Mouse (Mus musculus) limb, embryonic 15.5 days (tissue): ENCODE measurements around the gene 1810010D01Rik. TPM values are rescaled to one million over a fixed set of nuclear protein-coding genes. Genes with fewer than 3 reads are reported as not detected.
A peak's percentile ranks its signal among the peaks of the same experiment; 100 is the strongest.

Experiments used
- ATAC-seq: fragments of 200-750 bp; cut with Nextera tagmentation; 2 replicates; pipeline ENCODE4 v1.8.0; 2017; ENCODE audit warnings: low read depth, moderate TSS enrichment; ENCODE audit not compliant: insufficient number of reproducible peaks, low FRiP score, low TSS enrichment
- H3K27ac ChIP-seq: fragments of 300-500 bp; sonication (generic); 2 replicates; pipeline ENCODE4 v1.5.1; 2015; ENCODE audit warnings: moderate library complexity, mild to moderate bottlenecking, inconsistent platforms
- H3K27me3 ChIP-seq: fragments of 300-500 bp; sonication (generic); 2 replicates; pipeline ENCODE4 v1.6.1; 2015; ENCODE audit warnings: inconsistent platforms
- H3K36me3 ChIP-seq: fragments of 300-500 bp; sonication (generic); 2 replicates; pipeline ENCODE4 v1.6.1; 2015; ENCODE audit warnings: inconsistent platforms
- H3K4me1 ChIP-seq: fragments of 300-500 bp; sonication (generic); 2 replicates; pipeline ENCODE4 v1.6.1; 2015; ENCODE audit warnings: inconsistent platforms
- H3K4me2 ChIP-seq: fragments of 300-500 bp; sonication (generic); 2 replicates; pipeline ENCODE4 v1.6.1; 2015; ENCODE audit warnings: mild to moderate bottlenecking, inconsistent platforms
- H3K4me3 ChIP-seq: fragments of 300-500 bp; sonication (generic); 2 replicates; pipeline ENCODE4 v1.5.1; 2015; ENCODE audit warnings: mild to moderate bottlenecking, inconsistent platforms
- H3K9ac ChIP-seq: fragments of 300-500 bp; sonication (generic); 2 replicates; pipeline ENCODE4 v1.6.1; 2015; ENCODE audit warnings: inconsistent platforms
- H3K9me3 ChIP-seq: fragments of 300-500 bp; sonication (generic); 2 replicates; pipeline ENCODE4 v1.6.1; 2016; ENCODE audit warnings: inconsistent platforms
- WGBS: fragments of 180-500 bp; shearing (Covaris S2); methylation state at CpG from one replicate; pipeline ENCODE4 v1.1.7; 2015; 5-methylcytosine and 5-hydroxymethylcytosine counted together
- polyA plus RNA-seq: library from polyadenylated mRNA; unstranded; fragments of >200 nt; fragmentation: Nextera tagmentation; extraction: Ambion mirVana; gene quantifications from 2 replicates; pipeline ENCODE4 v1.2.1, GENCODE M21; 2015

1810010D01Rik gene
- 0.48 and 0.82 TPM in 2 replicates for polyA plus RNA-seq

- ATAC-seq: no peak
- no peaks in the 10 kb centered on the region for H3K27me3 ChIP-seq
- H3K27ac ChIP-seq: peak within 1 kb of the TSS; percentile 93
- H3K4me1 ChIP-seq: peaks cover 47% of the 10 kb centered on the region
- no peak within 1 kb of the TSS for H3K4me3 ChIP-seq
- WGBS: 93% methylated on average over 4 of the region's 4 CpGs
- H3K9ac ChIP-seq: no peak within 1 kb of the TSS
- H3K9me3 ChIP-seq: no peaks in the 10 kb centered on the region
- H3K4me2 ChIP-seq: no peak within 1 kb of the TSS
- no peaks in the 10 kb centered on the region for H3K36me3 ChIP-seq
These were observed at the start of gene 1810010D01Rik for GRCm38 (mm10) chr7:145208006-145208405. Gene 1810010D01Rik (minus strand): TSS chr7:145208119.

GRCm38 (mm10) chr7:145256092-145256491 lies 48.2 kb upstream of the 1810010D01Rik start:
- WGBS: 83% methylated on average over 1 of the region's 1 CpGs
- Histone ChIP-seq H3K4me3 (no peak overlapping the region), H3K4me2 (no peak overlapping the region), H3K36me3 (peaks cover 70% of the 10 kb centered on the region), H3K27ac (no peak overlapping the region), H3K4me1 (peaks cover 7% of the 10 kb centered on the region), H3K27me3 (no peaks in the 10 kb centered on the region), H3K9me3 (no peaks in the 10 kb centered on the region), H3K9ac (no peak overlapping the region)
- no peak for ATAC-seq

DNA sequence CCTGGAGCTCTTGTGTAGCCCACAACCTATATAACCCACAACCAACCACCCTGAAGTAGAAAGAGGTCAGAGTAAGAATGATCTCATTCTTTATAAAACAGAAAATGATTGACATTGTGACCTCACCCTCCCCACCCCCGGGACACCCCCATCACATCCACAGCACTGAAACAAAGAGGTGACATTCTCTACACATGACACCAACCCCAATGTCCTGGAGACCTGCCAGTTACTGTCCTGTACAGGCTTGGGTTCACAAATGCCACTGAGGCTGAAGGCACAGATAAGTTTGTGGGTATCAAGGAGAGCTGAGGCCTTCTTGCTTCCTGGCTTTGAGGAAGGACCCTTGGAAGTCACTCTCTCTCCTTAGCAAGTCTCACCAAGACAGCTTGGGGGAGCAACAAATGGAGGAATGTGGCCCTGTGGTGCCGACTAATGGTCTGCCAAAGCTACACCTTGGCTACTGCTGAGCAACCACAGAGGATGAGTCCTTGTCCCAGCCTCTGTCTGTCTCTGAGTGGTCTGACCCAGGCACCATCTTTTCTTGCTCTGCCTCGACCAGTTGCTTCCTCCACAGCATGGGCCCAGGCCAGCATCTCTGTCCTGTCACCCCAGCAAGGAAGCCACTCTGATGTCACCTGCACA lies 46.2 kb upstream of the 1810010D01Rik start:
- no peak for ATAC-seq
- Histone ChIP-seq H3K4me2 (no peak overlapping the region), H3K4me3 (no peak overlapping the region), H3K9me3 (no peaks in the 10 kb centered on the region), H3K27ac (no peak overlapping the region), H3K9ac (no peak overlapping the region), H3K27me3 (no peaks in the 10 kb centered on the region), H3K4me1 (peaks cover 10% of the 10 kb centered on the region), H3K36me3 (peaks cover 51% of the 10 kb centered on the region)
- WGBS: 54% methylated on average over 3 of the region's 3 CpGs

- Histone ChIP-seq H3K9me3 (no peaks in the 10 kb centered on the region), H3K36me3 (peaks cover 39% of the 10 kb centered on the region), H3K9ac (no peak overlapping the region), H3K4me1 (peaks cover 10% of the 10 kb centered on the region), H3K4me2 (no peak overlapping the region), H3K27ac (no peak overlapping the region), H3K27me3 (no peaks in the 10 kb centered on the region), H3K4me3 (no peak overlapping the region)
- ATAC-seq: no peak; the same call in 1 of the 2 replicates
- 26% methylated on average over 8 of the region's 8 CpGs for WGBS
These were observed 45.0 kb upstream of the 1810010D01Rik start for GRCm38 (mm10) chr7:145252715-145253476.

- ATAC-seq: no peak
- Histone ChIP-seq H3K36me3 (peaks cover 14% of the 10 kb centered on the region), H3K4me1 (peaks cover 10% of the 10 kb centered on the region), H3K9me3 (no peaks in the 10 kb centered on the region), H3K27ac (no peak overlapping the region), H3K9ac (no peak overlapping the region), H3K4me2 (no peak overlapping the region), H3K27me3 (no peaks in the 10 kb centered on the region), H3K4me3 (no peak overlapping the region)
- 52% methylated on average over 9 of the region's 9 CpGs for WGBS
These were observed 42.3 kb upstream of the 1810010D01Rik start for GRCm38 (mm10) chr7:145250225-145250624.

GRCm38 (mm10) chr7:145248911-145249310 lies 41.0 kb upstream of the 1810010D01Rik start:
- H3K4me1 ChIP-seq: peaks cover 10% of the 10 kb centered on the region
- H3K9me3 ChIP-seq: no peaks in the 10 kb centered on the region
- peaks cover 3% of the 10 kb centered on the region; the same call in 1 of the 2 replicates for H3K36me3 ChIP-seq
- no peak for ATAC-seq
- WGBS: 82% methylated on average over 2 of the region's 2 CpGs
- H3K4me3 ChIP-seq: no peak overlapping the region
- no peak overlapping the region for H3K27ac ChIP-seq
- H3K9ac ChIP-seq: no peak overlapping the region
- H3K27me3 ChIP-seq: no peaks in the 10 kb centered on the region
- H3K4me2 ChIP-seq: no peak overlapping the region

DNA sequence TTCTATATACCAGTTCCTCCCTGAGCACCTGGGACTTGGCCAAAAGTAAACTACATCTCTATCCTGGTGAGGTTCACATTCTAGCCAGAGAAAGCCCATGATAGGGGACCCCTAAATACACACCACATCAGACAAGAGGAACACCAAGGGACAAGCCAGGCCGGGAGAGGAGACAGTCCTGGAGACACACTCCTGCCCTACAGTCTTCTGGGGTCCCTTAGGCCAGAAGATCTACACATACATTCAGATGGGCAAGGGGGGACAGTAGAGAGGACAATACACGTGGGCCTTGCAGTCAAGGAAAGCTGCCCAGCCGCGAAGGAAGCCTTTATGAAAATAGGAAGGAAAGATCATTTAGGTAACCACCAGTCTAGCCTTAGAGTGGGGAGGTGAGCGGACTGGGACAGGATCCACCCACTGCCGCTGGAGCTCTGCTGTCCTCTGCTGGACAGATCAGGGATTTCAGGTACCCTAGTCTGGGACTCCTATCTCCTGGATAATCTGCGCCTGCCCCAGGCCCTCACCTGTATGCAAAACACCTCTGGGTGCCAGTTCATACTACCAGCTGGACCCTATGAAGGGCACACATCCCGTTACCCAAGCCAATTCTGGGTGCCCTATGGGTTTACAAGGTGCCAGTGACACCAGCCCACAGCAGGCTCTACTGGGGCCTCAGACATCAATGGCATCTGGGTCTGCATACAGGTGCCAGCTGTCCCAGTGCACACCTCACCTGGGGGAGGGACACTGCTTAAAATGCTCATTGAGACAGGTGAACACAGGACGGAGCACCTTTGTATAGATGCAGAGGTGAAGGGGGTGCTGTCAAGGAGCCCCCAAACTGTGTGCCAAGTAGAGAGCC lies 35.2 kb upstream of the 1810010D01Rik start:
- Histone ChIP-seq H3K36me3 (no peaks in the 10 kb centered on the region), H3K9me3 (no peaks in the 10 kb centered on the region), H3K4me3 (no peak overlapping the region), H3K27me3 (no peaks in the 10 kb centered on the region), H3K27ac (no peak overlapping the region), H3K4me1 (peaks cover 12% of the 10 kb centered on the region), H3K9ac (no peak overlapping the region), H3K4me2 (no peak overlapping the region)
- ATAC-seq: peak; percentile 53; the same call in 1 of the 2 replicates
- 12% methylated on average over 9 of the region's 9 CpGs for WGBS

DNA sequence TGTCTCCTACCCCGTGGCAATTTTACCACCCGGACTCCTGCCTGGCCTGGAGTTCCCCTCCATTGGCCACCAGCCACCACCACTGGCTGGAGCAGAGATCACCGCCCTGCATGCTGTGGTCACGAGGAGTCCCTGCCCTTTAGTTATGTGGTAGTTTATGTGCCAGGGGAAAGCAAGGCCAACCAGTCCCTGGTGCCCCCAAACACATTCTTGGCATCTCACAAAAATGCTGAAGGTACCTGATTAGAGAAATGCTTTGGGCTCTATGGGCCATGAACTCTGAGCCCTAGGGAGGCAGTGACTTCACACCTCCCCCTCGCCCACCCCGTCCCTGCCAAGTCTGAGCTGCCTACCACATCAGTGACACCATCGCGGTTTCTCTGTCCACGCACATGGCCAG lies 34.1 kb upstream of the 1810010D01Rik start:
- Histone ChIP-seq H3K4me2 (no peak overlapping the region), H3K4me1 (peaks cover 12% of the 10 kb centered on the region), H3K36me3 (no peaks in the 10 kb centered on the region), H3K9me3 (no peaks in the 10 kb centered on the region), H3K27ac (no peak overlapping the region), H3K27me3 (no peaks in the 10 kb centered on the region), H3K9ac (no peak overlapping the region), H3K4me3 (no peak overlapping the region)
- ATAC-seq: no peak
- 75% methylated on average over 9 of the region's 9 CpGs for WGBS

- Histone ChIP-seq H3K9me3 (no peaks in the 10 kb centered on the region), H3K4me1 (peaks cover 12% of the 10 kb centered on the region), H3K9ac (no peak overlapping the region), H3K4me3 (no peak overlapping the region), H3K36me3 (no peaks in the 10 kb centered on the region), H3K27ac (no peak overlapping the region), H3K4me2 (no peak overlapping the region), H3K27me3 (no peaks in the 10 kb centered on the region)
- no peak for ATAC-seq
- WGBS: 83% methylated on average over 4 of the region's 4 CpGs
These were observed 33.0 kb upstream of the 1810010D01Rik start for GRCm38 (mm10) chr7:145240929-145241328.

DNA sequence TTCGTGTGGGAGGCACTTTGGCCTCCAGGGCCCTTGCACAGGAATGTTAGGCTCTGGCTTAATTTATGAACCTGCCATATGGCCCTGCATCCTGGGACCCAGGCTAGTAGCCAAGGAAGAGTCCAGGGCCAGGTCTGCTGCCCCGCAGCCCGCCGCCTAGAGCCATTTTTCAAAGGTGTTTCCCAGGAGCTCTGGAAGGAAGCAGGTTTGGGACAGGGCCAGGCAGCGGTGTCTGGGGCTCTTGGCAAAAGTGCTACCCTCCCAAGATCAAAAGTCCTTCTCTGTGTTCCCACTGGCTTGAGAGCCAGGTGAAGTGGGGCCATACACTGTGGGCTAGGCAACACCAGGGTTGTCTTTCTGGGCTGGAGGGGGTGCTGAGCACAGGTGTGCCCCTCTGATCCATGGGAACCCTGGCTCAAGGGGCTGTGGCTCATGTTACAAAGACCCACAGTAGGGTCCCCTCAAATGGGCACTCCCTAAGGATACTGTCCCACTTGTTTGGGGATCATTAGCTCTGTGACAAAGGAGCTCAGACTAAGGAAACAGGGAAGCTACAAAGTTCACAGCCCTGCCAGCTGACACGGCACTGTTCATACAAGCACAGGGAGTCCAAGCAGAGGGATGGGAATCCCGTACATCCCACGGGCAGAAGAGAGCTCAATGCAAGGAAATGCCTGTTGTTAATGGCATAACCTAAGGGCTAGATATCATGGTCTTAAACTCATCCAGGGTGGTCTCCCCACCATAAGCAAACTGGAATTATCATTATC lies 32.0 kb upstream of the 1810010D01Rik start:
- no peak for ATAC-seq
- no peaks in the 10 kb centered on the region for H3K36me3 ChIP-seq
- H3K27me3 ChIP-seq: no peaks in the 10 kb centered on the region
- H3K27ac ChIP-seq: no peak overlapping the region
- 51% methylated on average over 8 of the region's 8 CpGs for WGBS
- H3K9ac ChIP-seq: no peak overlapping the region
- no peak overlapping the region for H3K4me2 ChIP-seq
- H3K4me3 ChIP-seq: no peak overlapping the region
- H3K4me1 ChIP-seq: peaks cover 12% of the 10 kb centered on the region
- H3K9me3 ChIP-seq: no peaks in the 10 kb centered on the region

DNA sequence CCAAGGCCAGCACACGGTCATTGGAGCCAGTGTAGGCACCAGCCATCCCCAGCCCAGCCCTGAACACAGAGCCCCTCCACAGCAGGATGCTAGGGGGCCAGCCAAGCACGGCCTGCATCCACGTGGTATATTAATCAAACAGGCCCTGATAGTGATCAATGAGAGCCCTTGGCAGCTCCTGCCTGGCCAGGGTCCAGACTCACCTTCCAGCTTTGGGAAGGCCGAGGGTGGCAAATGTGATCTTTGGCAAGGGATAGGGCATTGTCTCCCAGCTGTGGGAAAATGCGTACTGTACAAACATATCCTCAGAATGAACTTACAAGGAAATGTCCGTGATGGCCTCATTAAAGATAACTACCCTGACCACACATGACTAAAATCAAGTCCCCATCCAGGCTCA lies 31.2 kb upstream of the 1810010D01Rik start:
- Histone ChIP-seq H3K36me3 (no peaks in the 10 kb centered on the region), H3K27me3 (no peaks in the 10 kb centered on the region), H3K9me3 (no peaks in the 10 kb centered on the region), H3K4me1 (peaks cover 12% of the 10 kb centered on the region), H3K27ac (no peak overlapping the region), H3K9ac (no peak overlapping the region), H3K4me3 (no peak overlapping the region), H3K4me2 (no peak overlapping the region)
- WGBS: 52% methylated on average over 6 of the region's 6 CpGs
- no peak for ATAC-seq
